Mouse (Mus musculus) limb, embryonic 12.5 days (tissue): ENCODE measurements around the gene Grin2c. TPM values are rescaled to one million over a fixed set of nuclear protein-coding genes. Genes with fewer than 3 reads are reported as not detected.

ENCODE experiments used
- ATAC-seq: fragments of 200-750 bp; cut with Nextera tagmentation; 2 replicates; pipeline ENCODE4 v1.8.0; 2017; ENCODE audit warnings: low read depth, moderate TSS enrichment; ENCODE audit not compliant: insufficient number of reproducible peaks, insufficient read depth, low FRiP score, low TSS enrichment
- H3K27ac ChIP-seq: fragments of 300-500 bp; sonication (generic); 2 replicates; pipeline ENCODE4 v1.5.1; 2016; ENCODE audit warnings: mild to moderate bottlenecking, moderate library complexity
- H3K27me3 ChIP-seq: fragments of 300-500 bp; sonication (generic); 2 replicates; pipeline ENCODE4 v1.6.1; 2016; ENCODE audit warnings: mild to moderate bottlenecking, moderate library complexity
- H3K36me3 ChIP-seq: fragments of 300-500 bp; sonication (generic); 2 replicates; pipeline ENCODE4 v1.6.1; 2016; ENCODE audit warnings: mild to moderate bottlenecking, moderate library complexity
- H3K4me1 ChIP-seq: fragments of 300-500 bp; sonication (generic); replicated peaks from 2 replicates; pipeline ENCODE4 v1.6.1; 2016
- H3K4me2 ChIP-seq: fragments of 300-500 bp; sonication (generic); 2 replicates; pipeline ENCODE4 v1.6.1; 2016; ENCODE audit warnings: mild to moderate bottlenecking, moderate library complexity
- H3K4me3 ChIP-seq: fragments of 300-500 bp; sonication (generic); replicated peaks from 2 replicates; pipeline ENCODE4 v1.5.1; 2016; ENCODE audit warnings: mild to moderate bottlenecking
- H3K9ac ChIP-seq: fragments of 300-500 bp; sonication (generic); replicated peaks from 2 replicates; pipeline ENCODE4 v1.6.1; 2016; ENCODE audit warnings: mild to moderate bottlenecking, moderate library complexity
- H3K9me3 ChIP-seq: fragments of 300-500 bp; sonication (generic); 2 replicates; pipeline ENCODE4 v1.6.1; 2016; ENCODE audit warnings: mild to moderate bottlenecking, moderate library complexity
- WGBS: fragments of 180-500 bp; shearing (Covaris S2); methylation state at CpG from one replicate; pipeline ENCODE4 v1.1.7; 2016; 5-methylcytosine and 5-hydroxymethylcytosine counted together
- polyA plus RNA-seq: library from polyadenylated mRNA; unstranded; fragments of >200 nt; fragmentation: Nextera tagmentation; extraction: Ambion mirVana; gene quantifications from 2 replicates; pipeline ENCODE4 v1.2.1, GENCODE M21; 2016

The Grin2c gene
- polyA plus RNA-seq, 1 experiment from 2014 or later, result 0.21 TPM

GRCm38 (mm10) chr11:115217439-115218410 is 49.3 kb downstream of the Grin2c start:
- no peak overlapping the region for H3K4me3 ChIP-seq
- H3K4me1 ChIP-seq, result peaks cover 26% of the 10 kb centered on the region
- H3K9ac ChIP-seq, result no peak overlapping the region
- H3K4me2 ChIP-seq, result no peak overlapping the region
- no peak for ATAC-seq
- no peaks in the 10 kb centered on the region for H3K9me3 ChIP-seq
- peaks cover 11% of the 10 kb centered on the region for H3K27me3 ChIP-seq
- H3K27ac ChIP-seq, result no peak overlapping the region
- H3K36me3 ChIP-seq, result no peaks in the 10 kb centered on the region; the same call in 1 of the 2 replicates
- WGBS, result 58% methylated on average over 18 of the region's 18 CpGs

DNA sequence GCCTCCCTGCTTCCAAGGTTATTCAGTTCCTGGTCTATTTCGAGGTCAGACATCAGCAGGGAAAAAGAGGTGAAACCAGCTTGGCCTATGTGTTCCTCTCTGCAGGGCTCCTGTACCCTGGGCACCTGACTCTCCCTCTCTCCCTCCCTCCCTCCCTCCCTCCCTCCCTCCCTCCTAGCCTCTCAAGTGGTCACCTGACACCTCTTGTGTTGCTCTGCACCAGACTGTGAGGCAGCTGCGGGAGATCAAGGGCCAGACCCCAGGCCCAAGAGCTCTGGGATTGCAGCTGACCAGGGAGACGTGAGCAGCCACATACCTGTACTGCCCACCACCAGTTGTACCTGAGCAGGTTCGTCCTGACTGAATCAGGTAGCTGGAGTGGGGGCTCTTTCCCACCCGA is 51.9 kb downstream of the Grin2c start:
- H3K27me3 ChIP-seq, result no peaks in the 10 kb centered on the region; the same call in 1 of the 2 replicates
- no peak overlapping the region for H3K4me2 ChIP-seq
- 20% methylated on average over 5 of the region's 5 CpGs for WGBS
- H3K9me3 ChIP-seq, result no peaks in the 10 kb centered on the region
- ATAC-seq, result no peak
- peaks cover 27% of the 10 kb centered on the region for H3K4me1 ChIP-seq
- H3K9ac ChIP-seq, result no peak overlapping the region
- H3K36me3 ChIP-seq, result peaks cover 3% of the 10 kb centered on the region; the same call in 1 of the 2 replicates
- H3K4me3 ChIP-seq, result no peak overlapping the region
- no peak overlapping the region for H3K27ac ChIP-seq

GRCm38 (mm10) chr11:115212116-115212515 is 54.9 kb downstream of the Grin2c start:
- ATAC-seq, result no peak
- no peak overlapping the region for H3K9ac ChIP-seq
- no peak overlapping the region for H3K4me2 ChIP-seq
- H3K27me3 ChIP-seq, result no peaks in the 10 kb centered on the region
- no peaks in the 10 kb centered on the region for H3K9me3 ChIP-seq
- no peak overlapping the region for H3K27ac ChIP-seq
- WGBS, result 55% methylated on average over 13 of the region's 13 CpGs
- H3K4me1 ChIP-seq, result peaks cover 22% of the 10 kb centered on the region
- peaks cover 24% of the 10 kb centered on the region; the same call in 1 of the 2 replicates for H3K36me3 ChIP-seq
- H3K4me3 ChIP-seq, result no peak overlapping the region

DNA sequence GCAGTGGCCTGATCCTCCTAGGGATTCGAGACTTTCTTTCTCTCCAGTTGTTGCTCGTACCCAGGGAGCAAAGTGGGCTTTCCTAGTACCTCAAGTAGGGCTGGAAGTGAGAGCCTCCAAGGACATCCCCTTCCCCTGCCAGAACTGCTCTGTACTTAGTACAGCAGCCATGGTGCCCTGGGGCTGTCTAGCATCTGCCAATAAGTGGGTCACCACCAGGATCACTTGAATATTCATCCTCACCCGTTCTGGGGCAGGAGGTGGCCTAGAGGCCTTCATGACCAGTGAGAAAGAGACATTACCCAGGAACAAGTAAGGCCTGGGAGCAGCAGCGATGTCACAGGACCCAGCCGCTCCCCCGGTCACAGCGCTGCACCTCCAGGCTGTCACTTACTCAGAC is 57.1 kb downstream of the Grin2c start:
- Histone ChIP-seq H3K27ac (no peak overlapping the region), H3K4me2 (no peak overlapping the region), H3K9ac (peak overlapping the region; percentile 8; the same call in 1 of the 2 replicates), H3K9me3 (no peaks in the 10 kb centered on the region), H3K27me3 (peaks cover 8% of the 10 kb centered on the region; the same call in 1 of the 2 replicates), H3K4me3 (no peak overlapping the region), H3K36me3 (peaks cover 45% of the 10 kb centered on the region; the same call in 1 of the 2 replicates), H3K4me1 (peaks cover 17% of the 10 kb centered on the region)
- 73% methylated on average over 7 of the region's 7 CpGs for WGBS
- ATAC-seq, result no peak

DNA sequence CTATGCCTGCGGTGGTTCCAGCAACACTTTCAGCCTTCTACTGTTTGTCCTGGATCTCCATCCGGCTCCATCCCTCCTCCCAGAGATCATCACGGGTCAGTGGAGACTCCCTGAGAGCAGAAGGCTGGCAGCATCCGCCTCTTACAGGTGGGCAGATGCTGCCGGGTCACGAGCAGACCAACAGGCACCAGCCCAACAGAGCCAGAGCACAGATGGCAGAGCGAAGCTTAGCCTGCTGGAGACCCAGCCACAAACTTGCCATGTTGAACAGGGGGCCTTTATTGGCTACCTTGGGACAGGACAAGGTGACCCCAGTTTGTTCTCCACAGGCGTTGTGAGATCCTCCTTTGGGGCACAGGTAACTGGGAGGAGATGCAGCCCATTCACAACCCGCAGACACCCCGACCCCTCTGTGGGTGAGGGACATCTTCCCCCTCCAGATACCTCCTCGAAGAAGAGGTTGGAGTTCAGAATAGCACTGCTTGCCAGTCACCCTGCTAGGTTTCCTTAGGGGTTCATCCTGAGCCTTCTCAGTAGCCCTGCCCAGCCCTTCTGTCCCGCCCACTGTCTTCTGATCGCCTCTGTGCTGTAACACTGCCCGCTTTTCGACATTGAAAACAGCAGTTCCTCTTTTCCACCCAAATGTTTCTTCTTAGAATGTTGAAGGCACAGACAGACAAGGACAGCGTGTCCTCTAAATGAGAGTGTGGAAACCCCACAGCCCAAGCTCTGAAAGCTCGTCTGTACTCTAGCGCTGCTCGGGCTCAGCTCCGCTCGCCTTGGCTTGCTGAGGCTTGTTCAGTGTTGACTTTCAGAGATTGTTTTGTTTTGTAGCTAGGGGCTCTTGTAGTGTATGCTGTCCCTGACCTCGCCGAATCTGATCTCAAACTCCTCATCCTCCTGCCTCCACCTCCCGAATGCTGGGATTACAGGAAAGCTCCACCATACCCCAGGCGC is 58.0 kb downstream of the Grin2c start:
- no peak overlapping the region for H3K27ac ChIP-seq
- no peak for ATAC-seq
- no peaks in the 10 kb centered on the region for H3K9me3 ChIP-seq
- H3K4me3 ChIP-seq, result no peak overlapping the region
- peaks cover 14% of the 10 kb centered on the region for H3K4me1 ChIP-seq
- H3K36me3 ChIP-seq, result peaks cover 46% of the 10 kb centered on the region; the same call in 1 of the 2 replicates
- 80% methylated on average over 25 of the region's 25 CpGs for WGBS
- H3K27me3 ChIP-seq, result peaks cover 8% of the 10 kb centered on the region; the same call in 1 of the 2 replicates
- H3K4me2 ChIP-seq, result no peak overlapping the region
- H3K9ac ChIP-seq, result 0 out of 2 replicates have a peak overlapping the region, but pooled peaks have one; percentile 8

DNA sequence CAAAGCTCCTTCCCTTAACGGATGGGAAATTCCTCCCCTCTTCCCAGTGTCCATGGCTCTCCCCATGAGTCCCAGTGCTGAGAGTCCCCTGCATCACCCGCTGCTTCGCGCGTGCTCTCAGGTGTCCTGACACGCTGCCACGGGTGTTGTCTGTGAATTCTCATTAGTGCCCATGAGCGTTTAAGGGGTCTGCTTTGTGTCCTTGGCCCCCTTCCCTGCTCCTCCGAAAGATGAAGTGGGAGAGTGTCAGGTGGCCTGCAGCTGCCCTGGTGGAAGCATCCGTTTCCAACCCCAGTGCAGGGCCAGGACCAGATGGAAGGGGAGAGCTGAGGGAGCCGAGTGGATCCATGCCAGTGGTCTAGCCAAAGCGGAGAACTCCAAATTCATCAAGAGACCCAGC is 58.9 kb downstream of the Grin2c start:
- H3K36me3 ChIP-seq, result peaks cover 47% of the 10 kb centered on the region; the same call in 1 of the 2 replicates
- no peak overlapping the region for H3K4me2 ChIP-seq
- no peak overlapping the region for H3K4me3 ChIP-seq
- peaks cover 14% of the 10 kb centered on the region for H3K4me1 ChIP-seq
- H3K9ac ChIP-seq, result no peak overlapping the region
- no peak overlapping the region for H3K27ac ChIP-seq
- H3K9me3 ChIP-seq, result no peaks in the 10 kb centered on the region
- H3K27me3 ChIP-seq, result peaks cover 12% of the 10 kb centered on the region
- ATAC-seq, result no peak
- 79% methylated on average over 12 of the region's 12 CpGs for WGBS

DNA sequence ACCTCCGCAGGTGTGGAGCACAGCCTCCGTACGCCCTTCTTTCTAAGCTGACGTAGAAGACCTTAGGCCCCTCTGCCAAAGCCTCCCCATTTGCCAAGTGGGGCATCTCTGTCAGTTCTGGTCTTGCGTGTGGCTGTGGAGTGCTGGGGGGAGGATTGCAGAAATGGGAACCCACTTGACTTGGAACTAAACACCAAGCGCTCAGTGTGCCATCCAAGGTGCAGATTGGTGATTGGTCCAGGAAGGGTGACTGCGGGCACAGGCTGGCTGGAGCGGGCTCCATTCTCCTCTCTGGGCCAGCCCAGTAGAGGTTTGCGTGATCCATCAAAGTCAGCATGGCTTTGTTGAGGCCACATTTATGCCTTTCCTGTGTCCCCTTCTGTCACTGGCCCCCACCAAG is 64.3 kb downstream of the Grin2c start:
- no peak overlapping the region for H3K4me2 ChIP-seq
- H3K27ac ChIP-seq, result no peak overlapping the region
- 96% methylated on average over 9 of the region's 9 CpGs for WGBS
- peaks cover 52% of the 10 kb centered on the region for H3K36me3 ChIP-seq
- ATAC-seq, result no peak
- no peak overlapping the region for H3K9ac ChIP-seq
- no peaks in the 10 kb centered on the region for H3K4me1 ChIP-seq
- H3K27me3 ChIP-seq, result peaks cover 17% of the 10 kb centered on the region
- H3K9me3 ChIP-seq, result no peaks in the 10 kb centered on the region
- H3K4me3 ChIP-seq, result no peak overlapping the region

DNA sequence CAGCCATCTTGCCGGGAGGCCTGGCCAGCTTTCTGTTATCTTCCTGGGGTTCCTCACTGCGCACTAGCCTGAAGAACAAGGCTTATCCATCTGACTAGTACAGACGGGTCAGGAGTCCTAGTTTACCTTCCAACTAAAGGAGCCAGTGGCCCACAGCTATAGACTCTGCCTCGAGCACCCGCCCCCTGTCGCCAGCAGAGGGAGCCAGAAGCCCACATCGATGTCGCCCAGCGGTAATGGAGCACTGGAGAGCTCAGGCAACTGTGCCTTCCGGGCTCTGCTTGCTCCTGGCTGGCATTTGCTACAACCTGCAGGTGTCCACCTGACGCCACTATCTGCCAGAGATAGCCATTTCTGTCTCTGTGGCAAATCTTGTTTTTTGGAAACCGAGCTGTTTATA is 64.7 kb downstream of the Grin2c start:
- 16% methylated on average over 12 of the region's 12 CpGs for WGBS
- 0 out of 2 replicates have a peak, but pooled peaks have one; percentile 52 for ATAC-seq
- Histone ChIP-seq H3K4me3 (no peak overlapping the region), H3K27me3 (peaks cover 17% of the 10 kb centered on the region), H3K4me1 (no peaks in the 10 kb centered on the region), H3K4me2 (no peak overlapping the region), H3K9me3 (no peaks in the 10 kb centered on the region), H3K27ac (no peak overlapping the region), H3K36me3 (peaks cover 52% of the 10 kb centered on the region), H3K9ac (no peak overlapping the region)

GRCm38 (mm10) chr11:115200520-115200919 is 66.5 kb downstream of the Grin2c start:
- Histone ChIP-seq H3K27ac (no peak overlapping the region), H3K4me2 (no peak overlapping the region), H3K4me1 (no peaks in the 10 kb centered on the region), H3K9ac (no peak overlapping the region), H3K27me3 (peaks cover 13% of the 10 kb centered on the region), H3K4me3 (no peak overlapping the region), H3K36me3 (peaks cover 38% of the 10 kb centered on the region), H3K9me3 (no peaks in the 10 kb centered on the region)
- WGBS, result 98% methylated on average over 4 of the region's 4 CpGs
- ATAC-seq, result no peak
